Mouse (Mus musculus) embryonic facial prominence, embryonic 13.5 days (tissue): Measurements from ENCODE around the gene Cbfa2t2. TPM values are rescaled to one million over a fixed set of nuclear protein-coding genes. Genes with fewer than 3 reads are reported as not detected.
A peak's percentile ranks its signal among the peaks of the same experiment; 100 is the strongest.

Source experiments
- ATAC-seq: fragments of 200-750 bp; cut with Nextera tagmentation; 2 replicates; pipeline ENCODE4 v1.8.0; 2017; ENCODE audit warnings: low read depth; ENCODE audit not compliant: insufficient number of reproducible peaks, insufficient read depth, low FRiP score, low TSS enrichment
- H3K27ac ChIP-seq: fragments of 300-500 bp; sonication (generic); 2 replicates; pipeline ENCODE4 v1.5.1; 2015; ENCODE audit warnings: moderate library complexity, mild to moderate bottlenecking, inconsistent platforms
- H3K27me3 ChIP-seq: fragments of 300-500 bp; sonication (generic); 2 replicates; pipeline ENCODE4 v1.6.1; 2015; ENCODE audit warnings: mild to moderate bottlenecking, inconsistent platforms
- H3K36me3 ChIP-seq: fragments of 300-500 bp; sonication (generic); 2 replicates; pipeline ENCODE4 v1.6.1; 2015; ENCODE audit warnings: mild to moderate bottlenecking, inconsistent platforms
- H3K4me1 ChIP-seq: fragments of 300-500 bp; sonication (generic); 2 replicates; pipeline ENCODE4 v1.6.1; 2015; ENCODE audit warnings: inconsistent platforms
- H3K4me2 ChIP-seq: fragments of 300-500 bp; sonication (generic); 2 replicates; pipeline ENCODE4 v1.6.1; 2015; ENCODE audit warnings: moderate library complexity, mild to moderate bottlenecking, inconsistent platforms
- H3K4me3 ChIP-seq: fragments of 300-500 bp; sonication (generic); 2 replicates; pipeline ENCODE4 v1.5.1; 2015; ENCODE audit warnings: mild to moderate bottlenecking, inconsistent platforms
- H3K9ac ChIP-seq: fragments of 300-500 bp; sonication (generic); 2 replicates; pipeline ENCODE4 v1.6.1; 2015; ENCODE audit warnings: mild to moderate bottlenecking, inconsistent platforms
- H3K9me3 ChIP-seq: fragments of 300-500 bp; sonication (generic); 2 replicates; pipeline ENCODE4 v1.6.1; 2016; ENCODE audit warnings: inconsistent platforms
- WGBS: fragments of 180-500 bp; shearing (Covaris S2); methylation state at CpG from one replicate; pipeline ENCODE4 v1.1.7; 2015; ENCODE audit warnings: mixed read lengths; 5-methylcytosine and 5-hydroxymethylcytosine counted together
- polyA plus RNA-seq: library from polyadenylated mRNA; unstranded; fragments of >200 nt; fragmentation: Nextera tagmentation; extraction: Ambion mirVana; gene quantifications from 2 replicates; pipeline ENCODE4 v1.2.1, GENCODE M21; 2015

The Cbfa2t2 gene
- polyA plus RNA-seq, 1 experiment from 2014 or later: 54.0 TPM

DNA sequence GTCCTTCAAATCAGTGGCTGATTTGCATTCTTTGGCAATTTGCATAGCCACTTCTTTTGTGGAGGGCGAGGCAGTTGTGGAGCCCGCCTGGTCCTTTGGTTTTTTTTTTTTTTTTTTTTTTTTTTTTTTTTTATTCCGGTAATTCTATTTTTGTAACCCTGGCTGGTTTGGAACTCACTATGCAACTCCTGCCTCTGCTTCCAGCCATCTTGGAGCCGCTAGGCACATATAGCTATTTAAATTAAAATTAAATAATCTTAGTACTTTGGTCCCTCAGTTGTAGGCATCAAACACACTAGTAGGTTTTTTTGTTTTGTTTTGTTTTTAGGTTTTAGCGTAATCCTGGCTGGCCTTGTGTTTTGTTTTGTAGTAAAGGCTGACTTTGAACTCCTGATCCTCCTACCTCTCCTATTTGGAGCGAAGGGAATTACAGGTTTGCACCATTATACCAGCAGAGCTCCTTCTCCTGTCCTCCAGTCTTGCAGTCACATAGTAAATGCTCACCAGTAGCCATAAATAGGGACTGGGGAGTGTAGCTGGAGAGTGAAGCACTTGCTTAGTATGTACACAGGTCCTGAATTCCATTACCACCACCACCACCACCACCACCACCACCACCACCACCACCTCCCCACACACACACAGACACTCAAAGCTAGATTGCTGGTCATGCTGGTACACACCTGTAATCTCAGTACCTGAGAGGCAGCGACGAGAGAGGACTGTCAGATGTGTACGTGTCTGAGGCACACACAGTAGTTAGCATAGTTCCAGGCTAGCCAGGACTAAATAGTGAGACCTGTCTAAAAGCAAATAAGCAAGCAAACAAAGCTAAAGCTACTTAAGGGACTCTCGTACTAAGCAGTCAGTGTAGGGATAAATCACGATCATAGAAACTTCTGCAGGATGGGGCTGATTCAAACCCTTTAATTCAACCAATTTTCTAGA is 9.1 kb upstream of the Cbfa2t2 start:
- H3K36me3 ChIP-seq: no peaks in the 10 kb centered on the region
- WGBS: 34% methylated on average over 11 of the region's 11 CpGs
- H3K9ac ChIP-seq: peak overlapping the region; percentile 77
- H3K27ac ChIP-seq: peak overlapping the region; percentile 68
- ATAC-seq: no peak
- peak overlapping the region; percentile 46 for H3K4me3 ChIP-seq
- peak overlapping the region; percentile 70 for H3K4me2 ChIP-seq
- H3K9me3 ChIP-seq: no peaks in the 10 kb centered on the region
- H3K4me1 ChIP-seq: peaks cover 16% of the 10 kb centered on the region
- H3K27me3 ChIP-seq: peaks cover 15% of the 10 kb centered on the region

DNA sequence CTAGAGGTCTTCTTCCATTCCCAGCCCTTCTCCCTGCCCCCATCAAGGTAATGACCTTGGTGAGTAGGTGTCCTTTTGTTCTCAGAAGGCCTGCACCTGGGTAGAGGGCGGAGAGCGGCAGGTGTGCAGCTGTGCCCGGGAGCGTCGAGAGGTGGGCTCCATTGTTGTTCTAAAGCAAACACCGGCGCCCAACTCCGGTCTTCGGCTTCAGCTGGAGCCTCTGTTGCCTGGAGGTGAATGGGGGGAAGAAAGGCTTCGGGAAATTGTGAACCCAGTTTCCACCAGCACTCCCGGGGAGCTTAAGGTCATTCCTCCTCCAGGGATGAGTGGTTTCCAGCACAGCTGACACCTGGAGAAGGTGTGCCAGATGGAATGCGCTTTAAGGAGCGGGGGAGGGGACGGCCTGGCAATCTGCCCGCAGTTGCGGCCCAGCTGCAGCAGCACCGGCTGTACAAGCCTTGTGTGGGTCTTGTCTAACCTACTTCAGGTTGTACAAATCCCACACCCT is 8.4 kb upstream of the Cbfa2t2 start:
- Histone ChIP-seq H3K27ac (peak overlapping the region; percentile 68), H3K4me3 (0 out of 2 replicates have a peak overlapping the region, but pooled peaks have one; percentile 3)

GRCm38 (mm10) chr2:154430566-154430965 is 5.7 kb upstream of the Cbfa2t2 start:
- ATAC-seq: no peak
- Histone ChIP-seq H3K9me3 (no peaks in the 10 kb centered on the region), H3K4me1 (peaks cover 18% of the 10 kb centered on the region), H3K36me3 (no peaks in the 10 kb centered on the region), H3K4me3 (no peak overlapping the region), H3K4me2 (no peak overlapping the region), H3K9ac (no peak overlapping the region), H3K27me3 (peaks cover 15% of the 10 kb centered on the region), H3K27ac (no peak overlapping the region)
- WGBS: 99% methylated on average over 2 of the region's 2 CpGs

More for the DNA sequence above, 8.4 kb upstream of the Cbfa2t2 start:
- ATAC-seq: peak; percentile 57
- Histone ChIP-seq H3K9me3 (no peaks in the 10 kb centered on the region), H3K9ac (0 out of 2 replicates have a peak overlapping the region, but pooled peaks have one; percentile 21), H3K27me3 (peaks cover 15% of the 10 kb centered on the region), H3K4me1 (peaks cover 16% of the 10 kb centered on the region), H3K36me3 (no peaks in the 10 kb centered on the region), H3K4me2 (peak overlapping the region; percentile 43)
- 10% methylated on average over 17 of the region's 17 CpGs for WGBS

GRCm38 (mm10) chr2:154432696-154433095 is 3.6 kb upstream of the Cbfa2t2 start:
- Histone ChIP-seq H3K9ac (no peak overlapping the region), H3K27me3 (peaks cover 12% of the 10 kb centered on the region), H3K36me3 (no peaks in the 10 kb centered on the region), H3K4me1 (peaks cover 16% of the 10 kb centered on the region), H3K4me3 (no peak overlapping the region), H3K4me2 (no peak overlapping the region), H3K9me3 (no peaks in the 10 kb centered on the region), H3K27ac (no peak overlapping the region)
- no peak for ATAC-seq
- WGBS: 64% methylated on average over 2 of the region's 2 CpGs

DNA sequence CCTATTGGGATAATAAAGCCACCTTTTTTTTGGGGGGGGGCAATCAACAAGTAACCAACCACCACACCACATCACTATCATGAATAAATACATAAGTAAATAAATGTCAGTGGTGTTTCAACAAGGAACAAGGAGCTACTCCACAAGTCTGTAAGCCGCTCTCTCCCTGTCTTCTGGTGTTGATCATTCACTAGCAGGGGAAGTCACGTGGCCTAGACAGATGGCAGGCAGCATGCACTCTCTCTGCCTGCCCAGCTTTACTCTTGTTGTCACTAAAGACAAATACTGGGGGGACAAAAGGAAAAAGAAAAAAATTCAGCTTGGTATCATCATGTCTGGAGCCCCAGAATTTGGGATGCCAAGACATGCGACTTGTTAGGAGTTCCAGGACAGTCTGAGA is 2.9 kb upstream of the Cbfa2t2 start:
- WGBS: 74% methylated on average over 3 of the region's 3 CpGs
- no peak overlapping the region for H3K4me2 ChIP-seq
- peaks cover 6% of the 10 kb centered on the region; the same call in 1 of the 2 replicates for H3K27me3 ChIP-seq
- H3K4me3 ChIP-seq: no peak overlapping the region
- H3K9me3 ChIP-seq: no peaks in the 10 kb centered on the region
- H3K36me3 ChIP-seq: no peaks in the 10 kb centered on the region
- no peak overlapping the region for H3K9ac ChIP-seq
- H3K4me1 ChIP-seq: peaks cover 14% of the 10 kb centered on the region
- ATAC-seq: no peak
- no peak overlapping the region for H3K27ac ChIP-seq

GRCm38 (mm10) chr2:154434690-154435089 is 1.6 kb upstream of the Cbfa2t2 start:
- H3K27me3 ChIP-seq: no peaks in the 10 kb centered on the region
- H3K9me3 ChIP-seq: no peaks in the 10 kb centered on the region
- no peak overlapping the region for H3K27ac ChIP-seq
- ATAC-seq: no peak
- H3K9ac ChIP-seq: no peak overlapping the region
- no peak overlapping the region for H3K4me2 ChIP-seq
- no peaks in the 10 kb centered on the region for H3K36me3 ChIP-seq
- H3K4me1 ChIP-seq: peaks cover 23% of the 10 kb centered on the region
- WGBS: 96% methylated on average over 7 of the region's 7 CpGs
- H3K4me3 ChIP-seq: no peak overlapping the region

- peak overlapping the region; percentile 91 for H3K4me3 ChIP-seq
- no peaks in the 10 kb centered on the region for H3K27me3 ChIP-seq
- peak overlapping the region; percentile 98 for H3K9ac ChIP-seq
- ATAC-seq: peak; percentile 100
- peak overlapping the region; percentile 98 for H3K27ac ChIP-seq
- peaks cover 36% of the 10 kb centered on the region for H3K4me1 ChIP-seq
- WGBS: 1% methylated on average over 44 of the region's 44 CpGs
- no peaks in the 10 kb centered on the region for H3K36me3 ChIP-seq
- H3K4me2 ChIP-seq: peak overlapping the region; percentile 55
- no peaks in the 10 kb centered on the region for H3K9me3 ChIP-seq
Measured at GRCm38 (mm10) chr2:154436076-154436457, 214 bp upstream of the Cbfa2t2 start.

DNA sequence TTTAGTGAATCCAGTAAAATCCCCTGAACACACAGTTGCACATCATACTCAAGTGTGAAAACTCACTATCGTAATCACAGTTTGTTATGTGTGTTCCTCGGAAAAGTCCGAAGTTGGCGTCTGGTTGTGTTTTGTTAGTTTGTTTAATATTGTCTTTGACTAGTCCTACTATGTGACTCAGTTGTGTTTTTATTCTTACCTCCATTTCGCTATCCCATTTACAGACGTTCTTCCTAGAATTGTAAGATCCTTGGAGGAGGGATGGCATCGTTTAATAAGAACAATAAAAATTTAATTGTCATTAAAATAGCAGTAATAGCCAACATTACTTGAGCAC is 878 bp downstream of the Cbfa2t2 start:
- Histone ChIP-seq H3K9ac (peak overlapping the region; percentile 98), H3K9me3 (no peaks in the 10 kb centered on the region), H3K27me3 (no peaks in the 10 kb centered on the region), H3K36me3 (no peaks in the 10 kb centered on the region), H3K4me3 (peak overlapping the region; percentile 91), H3K4me1 (peaks cover 36% of the 10 kb centered on the region), H3K4me2 (peak overlapping the region; percentile 64), H3K27ac (peak overlapping the region; percentile 98)
- WGBS: 11% methylated on average over 7 of the region's 7 CpGs
- no peak for ATAC-seq

DNA sequence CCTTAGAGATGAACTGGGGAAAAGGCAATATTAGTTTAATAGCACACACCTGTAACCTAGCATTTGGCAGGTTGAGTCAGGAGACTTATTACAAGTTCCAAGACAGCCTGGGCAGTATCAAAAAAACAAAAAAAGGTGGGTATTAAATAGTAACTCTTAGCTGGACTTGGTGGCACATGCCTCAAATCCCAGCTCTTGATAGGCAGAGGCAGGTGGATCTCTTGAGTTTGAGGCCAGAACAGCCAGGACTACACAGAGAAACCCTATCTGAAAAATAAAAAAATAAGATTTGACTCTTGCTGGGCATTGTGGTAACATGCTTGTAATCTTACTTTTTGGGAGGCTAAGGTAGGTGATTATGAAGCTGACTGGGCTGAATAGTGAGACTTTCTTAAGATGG is 4.2 kb downstream of the Cbfa2t2 start:
- Histone ChIP-seq H3K36me3 (peaks cover 11% of the 10 kb centered on the region), H3K4me3 (no peak overlapping the region), H3K9ac (no peak overlapping the region), H3K4me1 (peaks cover 35% of the 10 kb centered on the region), H3K27ac (peak overlapping the region; percentile 28; the same call in 1 of the 2 replicates), H3K27me3 (no peaks in the 10 kb centered on the region), H3K9me3 (no peaks in the 10 kb centered on the region), H3K4me2 (no peak overlapping the region)
- ATAC-seq: no peak

GRCm38 (mm10) chr2:154447821-154448220 is 11.5 kb downstream of the Cbfa2t2 start:
- peaks cover 26% of the 10 kb centered on the region for H3K36me3 ChIP-seq
- no peak overlapping the region for H3K9ac ChIP-seq
- no peak overlapping the region for H3K27ac ChIP-seq
- WGBS: 98% methylated on average over 8 of the region's 8 CpGs
- H3K4me1 ChIP-seq: no peaks in the 10 kb centered on the region
- no peak for ATAC-seq
- no peak overlapping the region for H3K4me2 ChIP-seq
- no peaks in the 10 kb centered on the region for H3K27me3 ChIP-seq
- H3K4me3 ChIP-seq: no peak overlapping the region
- no peaks in the 10 kb centered on the region for H3K9me3 ChIP-seq

DNA sequence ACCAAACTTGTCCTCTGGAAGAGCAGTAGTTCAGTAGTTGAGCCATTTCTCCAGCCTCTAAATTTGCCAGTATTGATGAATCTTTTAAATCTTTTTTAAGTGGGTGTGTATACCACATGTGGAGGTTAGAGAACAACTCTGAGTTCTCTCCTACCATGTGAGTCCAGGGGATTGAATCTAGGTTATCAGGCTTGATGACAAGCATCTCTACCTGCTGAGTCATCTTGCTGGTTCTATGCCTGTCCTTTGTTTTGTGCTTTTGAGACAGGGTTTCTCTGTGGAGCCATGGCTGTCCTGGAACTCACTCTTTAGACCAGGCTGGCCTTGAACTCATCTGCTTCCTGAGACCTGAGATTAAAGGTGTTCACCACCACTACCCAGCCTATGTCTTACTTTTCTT is 12.4 kb downstream of the Cbfa2t2 start:
- no peak for ATAC-seq
- Histone ChIP-seq H3K4me1 (peaks cover 5% of the 10 kb centered on the region; the same call in 1 of the 2 replicates), H3K27me3 (no peaks in the 10 kb centered on the region), H3K9me3 (no peaks in the 10 kb centered on the region), H3K9ac (no peak overlapping the region), H3K4me3 (no peak overlapping the region), H3K36me3 (peaks cover 21% of the 10 kb centered on the region), H3K27ac (no peak overlapping the region), H3K4me2 (no peak overlapping the region)

DNA sequence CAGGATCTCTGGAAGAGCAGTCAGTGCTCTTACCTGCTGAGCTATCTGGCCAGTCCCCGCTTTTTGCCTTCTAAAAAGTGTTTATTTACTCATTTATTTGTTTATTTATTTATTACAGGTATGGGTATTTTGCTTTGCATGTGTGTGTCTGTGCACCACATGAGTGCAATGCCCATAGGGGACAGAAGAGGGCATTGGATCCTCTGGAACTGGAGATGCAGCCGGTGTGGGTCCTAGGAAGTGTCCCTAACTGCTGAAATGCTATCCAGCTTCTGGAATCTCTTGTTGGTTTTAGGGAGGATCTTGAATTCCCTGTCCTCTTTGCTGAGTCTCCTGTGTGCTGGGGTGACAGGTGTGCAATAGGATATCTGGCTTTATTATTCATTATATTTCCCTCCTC is 16.7 kb downstream of the Cbfa2t2 start:
- Histone ChIP-seq H3K4me1 (peaks cover 33% of the 10 kb centered on the region), H3K27ac (no peak overlapping the region), H3K9me3 (no peaks in the 10 kb centered on the region), H3K9ac (no peak overlapping the region), H3K36me3 (peaks cover 10% of the 10 kb centered on the region), H3K4me3 (no peak overlapping the region), H3K27me3 (no peaks in the 10 kb centered on the region), H3K4me2 (no peak overlapping the region)
- no peak for ATAC-seq
- WGBS: 88% methylated on average over 2 of the region's 2 CpGs
